Mouse (Mus musculus): ENCODE data around the gene Clta.

- no peak for TF ChIP-seq POLR2A (IDR thresholded peaks at IDR 0.05; ENCODE audit: borderline replicate concordance, control insufficient read depth, low read depth, low read length)
- no peak for TF ChIP-seq CTCF (IDR thresholded peaks at IDR 0.05; ENCODE audit: control insufficient read depth, insufficient read depth, low read length)
Measured at GRCm38 (mm10) chr4:44046066-44046465, 41.8 kb downstream of the Clta start.
